Mouse (Mus musculus) right cerebral cortex, postnatal 14 days (tissue): ENCODE results near the gene Chit1.

Experiments
- DNase-seq: peaks from one replicate; pipeline ENCODE4 v3.0.0; 2022

The Chit1 gene

GRCm38 (mm10) chr1:134099516-134100235, 11.4 kb upstream of the Chit1 start:
- DNase-seq, result no peak

GRCm38 (mm10) chr1:134100401-134100800, 10.6 kb upstream of the Chit1 start:
- DNase-seq, result no peak

DNA sequence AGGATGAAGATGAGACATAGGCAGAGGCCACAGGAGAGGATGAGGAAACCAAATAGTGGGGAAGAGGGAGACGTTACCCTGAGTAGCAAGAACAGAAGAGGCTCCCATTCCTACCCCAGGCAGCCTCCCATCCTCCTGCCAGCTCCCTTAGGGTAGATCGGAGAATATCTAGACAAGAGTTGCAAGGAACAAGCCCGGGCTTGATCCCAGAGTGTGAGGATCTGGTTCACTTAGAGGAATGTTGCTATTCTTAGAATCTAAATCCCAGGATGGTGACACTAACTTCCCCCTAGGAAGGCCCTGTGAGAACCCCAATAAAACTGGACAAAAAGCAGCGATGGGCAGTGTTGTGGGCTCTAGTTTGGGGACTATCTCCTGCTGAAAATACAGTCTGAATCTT, 10.1 kb upstream of the Chit1 start:
- DNase-seq, result no peak

DNA sequence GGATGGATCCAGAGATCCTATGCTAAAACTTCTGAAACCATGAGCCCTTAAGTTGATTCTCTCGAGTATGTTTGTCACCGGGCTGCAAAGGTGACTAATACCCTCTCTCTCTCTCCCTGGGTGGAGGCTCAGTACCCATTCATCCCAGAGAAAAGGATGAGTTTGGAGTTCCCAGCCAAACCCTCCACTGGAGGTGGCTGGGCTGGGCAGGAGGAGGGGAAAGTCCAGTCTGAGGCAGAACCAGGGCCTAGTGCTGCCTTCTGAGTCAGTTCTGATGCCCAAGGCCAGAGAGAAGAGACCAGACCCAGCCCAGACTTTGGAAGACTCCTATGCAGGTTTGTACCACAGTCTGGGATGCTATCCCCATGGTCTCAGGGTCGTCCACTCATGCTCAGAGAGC, 9.4 kb upstream of the Chit1 start:
- DNase-seq, result no peak

DNA sequence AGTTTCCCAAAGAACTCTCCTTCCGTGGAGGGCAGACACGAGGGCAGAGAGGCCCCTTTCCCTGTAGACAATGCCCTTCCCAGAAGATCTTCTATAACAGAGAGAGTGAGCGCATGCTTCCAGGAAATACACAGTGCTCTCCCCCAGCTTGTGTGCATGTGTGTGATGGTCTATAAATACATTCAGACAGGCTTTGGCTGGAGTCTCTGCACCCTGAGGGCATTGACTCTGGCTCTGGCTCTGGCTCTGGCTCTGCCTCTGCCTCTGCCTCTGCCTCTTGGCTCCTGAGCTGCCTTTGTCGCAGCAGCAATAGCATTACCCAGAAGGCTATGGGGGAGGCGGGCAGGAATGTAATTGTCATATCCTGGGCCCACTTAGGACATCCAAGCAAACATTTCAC, 7.2 kb upstream of the Chit1 start:
- DNase-seq, result no peak

DNA sequence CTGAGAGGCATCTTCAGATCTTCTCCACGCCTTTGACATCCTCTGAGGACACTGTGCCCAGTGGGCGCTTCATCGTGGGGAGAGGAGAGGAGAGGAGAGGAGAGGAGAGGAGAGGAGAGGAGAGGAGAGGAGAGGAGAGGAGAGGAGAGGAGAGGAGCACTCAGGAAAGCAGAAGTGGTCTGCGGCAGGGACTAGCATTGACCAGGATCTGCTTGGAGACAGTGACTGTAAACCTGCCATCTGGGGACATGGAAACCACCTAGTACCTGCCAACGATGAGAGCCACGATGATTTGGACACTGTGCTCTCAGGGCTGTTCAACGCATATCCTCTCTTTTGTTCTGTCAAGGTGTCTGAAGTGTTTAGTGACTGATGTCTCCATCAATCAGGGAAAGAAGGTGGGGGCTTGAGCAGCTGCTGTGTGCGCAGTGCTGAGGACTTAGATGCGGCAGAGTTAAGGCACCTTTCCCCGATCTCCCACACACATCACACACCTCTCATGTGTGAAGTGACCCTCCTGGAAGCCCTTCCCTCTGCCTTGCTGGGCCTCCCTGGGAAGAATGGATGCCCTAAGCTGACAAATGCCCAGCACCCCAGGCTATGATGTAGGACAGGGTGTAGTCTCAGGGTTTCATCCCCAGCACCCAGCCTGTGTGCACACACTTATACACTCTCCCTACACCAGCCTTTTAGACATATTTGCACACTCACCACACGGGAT, 5.8 kb upstream of the Chit1 start:
- no peak for DNase-seq

GRCm38 (mm10) chr1:134105764-134106430, 5.1 kb upstream of the Chit1 start:
- no peak for DNase-seq

GRCm38 (mm10) chr1:134106719-134107118, 4.3 kb upstream of the Chit1 start:
- DNase-seq, result peak; percentile 44

DNA sequence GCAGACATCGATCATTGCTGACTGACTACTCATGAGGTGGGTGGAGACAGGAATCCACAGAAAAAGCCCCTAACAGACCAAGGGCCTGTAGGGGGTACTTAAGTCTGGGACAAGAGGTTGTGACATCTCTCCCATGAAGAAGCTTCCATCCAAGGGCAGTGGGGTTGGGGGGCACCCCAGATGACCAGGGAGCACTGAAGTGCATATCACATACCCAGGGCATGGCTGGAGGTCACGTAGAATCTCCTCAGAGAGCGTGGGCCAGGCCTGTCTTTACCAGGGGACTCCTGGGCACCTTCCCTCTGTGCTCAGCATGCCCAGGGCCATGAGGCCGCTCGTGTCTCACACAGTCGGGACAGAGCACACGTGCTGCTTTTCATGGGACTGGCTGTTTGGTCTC, 3.3 kb upstream of the Chit1 start:
- no peak for DNase-seq

- DNase-seq, result no peak
These were observed 1.0 kb upstream of the Chit1 start for GRCm38 (mm10) chr1:134110015-134110414.

GRCm38 (mm10) chr1:134110449-134110848, 593 bp upstream of the Chit1 start:
- DNase-seq, result no peak

DNA sequence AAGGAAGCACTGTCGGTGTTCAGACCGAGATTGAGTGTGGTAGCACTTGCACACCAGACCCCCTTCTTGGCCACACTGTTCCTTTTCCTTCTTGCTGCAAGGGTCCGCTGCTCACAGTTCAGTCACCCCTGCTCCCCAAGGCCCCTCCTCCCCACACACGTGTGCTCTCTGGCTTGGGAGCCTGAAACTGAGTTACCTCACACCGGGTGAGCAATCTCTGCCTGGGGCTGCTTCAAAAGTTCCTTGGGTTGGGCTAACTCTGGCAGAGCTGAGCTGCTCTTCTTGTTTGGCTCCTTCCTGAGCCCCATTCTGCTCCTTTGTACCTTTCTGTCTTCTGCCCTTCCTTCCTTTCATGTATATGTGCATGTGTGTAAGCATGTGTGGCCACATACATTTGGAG, 2.5 kb downstream of the Chit1 start:
- DNase-seq, result no peak

DNA sequence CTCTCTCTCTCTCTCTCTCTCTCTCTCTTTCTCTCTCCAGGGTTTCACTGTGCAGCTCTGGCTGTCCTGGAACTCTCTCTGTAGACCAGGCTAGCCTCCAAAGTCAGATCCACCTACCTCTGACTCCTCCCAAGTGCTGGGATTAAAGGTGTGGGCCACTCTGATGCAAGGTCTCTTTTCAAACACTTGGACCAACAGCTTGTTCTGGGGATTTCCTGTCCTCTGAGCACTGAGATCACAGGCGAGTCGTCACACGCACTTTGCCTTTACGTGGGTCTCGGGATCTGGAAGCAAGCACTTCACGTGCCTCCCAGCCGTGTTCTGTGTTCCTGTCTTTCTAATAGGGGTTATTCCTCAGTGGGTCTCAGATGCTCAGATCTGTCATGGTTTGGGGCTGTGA, 3.0 kb downstream of the Chit1 start:
- no peak for DNase-seq

DNA sequence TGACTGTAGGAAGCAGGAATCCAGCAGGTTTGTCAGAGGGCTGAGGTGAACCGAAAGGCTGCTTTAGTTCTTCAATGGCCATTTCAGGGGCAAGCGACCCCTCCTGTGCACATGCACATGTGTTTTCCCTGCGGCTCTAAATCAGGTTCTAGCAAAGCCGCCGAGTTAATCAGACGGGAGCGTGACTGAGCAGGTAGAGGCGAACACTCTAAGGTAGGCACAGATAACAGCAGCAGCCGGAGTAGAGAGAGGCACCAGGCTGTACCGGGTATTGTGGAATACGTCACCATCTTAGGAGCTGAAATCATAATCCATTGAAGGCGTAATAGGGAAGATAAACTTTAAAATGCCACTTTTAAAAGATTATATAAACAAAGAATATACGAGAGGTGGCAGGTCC, 3.7 kb downstream of the Chit1 start:
- DNase-seq, result no peak

DNA sequence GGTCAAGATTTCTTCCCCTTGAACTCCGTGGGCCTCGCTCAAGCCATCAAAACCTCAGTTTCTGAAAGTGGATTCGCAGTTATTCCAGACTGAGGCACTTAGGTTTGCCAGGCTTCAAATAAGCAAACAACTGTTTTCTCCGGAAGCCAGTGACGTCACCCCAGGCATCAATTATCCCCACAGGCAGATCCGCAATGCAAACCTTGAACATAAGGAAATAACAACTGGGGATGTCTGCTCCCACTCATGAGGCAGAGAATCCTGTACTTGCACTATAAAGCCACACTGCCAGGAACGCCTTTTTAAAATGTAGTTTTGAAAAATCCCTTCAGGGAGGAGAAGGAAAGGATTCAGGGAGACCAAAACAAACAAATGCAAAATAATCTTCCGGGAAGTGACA, 4.4 kb downstream of the Chit1 start:
- DNase-seq, result no peak

DNA sequence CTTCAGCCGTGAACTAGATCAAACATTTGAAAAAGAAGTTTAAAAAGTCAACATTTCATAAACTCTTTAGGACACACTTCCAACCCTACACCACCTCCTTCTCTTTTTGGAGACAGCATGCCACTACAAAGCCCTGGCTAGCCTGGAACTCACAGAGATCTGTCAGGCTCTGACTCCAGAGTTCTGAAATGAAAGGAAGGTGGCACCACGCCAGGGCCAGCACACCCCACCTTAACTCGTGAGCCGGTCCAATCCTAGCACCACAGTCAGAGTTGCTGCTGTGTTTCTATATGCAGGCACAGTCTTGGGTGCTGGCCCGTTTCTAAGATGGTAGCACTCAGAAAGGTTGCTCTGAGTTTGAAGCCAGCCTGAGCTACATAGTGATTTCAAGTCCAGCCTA, 6.1 kb downstream of the Chit1 start:
- no peak for DNase-seq

GRCm38 (mm10) chr1:134120179-134120578, 9.1 kb downstream of the Chit1 start:
- peak; percentile 93 for DNase-seq

DNA sequence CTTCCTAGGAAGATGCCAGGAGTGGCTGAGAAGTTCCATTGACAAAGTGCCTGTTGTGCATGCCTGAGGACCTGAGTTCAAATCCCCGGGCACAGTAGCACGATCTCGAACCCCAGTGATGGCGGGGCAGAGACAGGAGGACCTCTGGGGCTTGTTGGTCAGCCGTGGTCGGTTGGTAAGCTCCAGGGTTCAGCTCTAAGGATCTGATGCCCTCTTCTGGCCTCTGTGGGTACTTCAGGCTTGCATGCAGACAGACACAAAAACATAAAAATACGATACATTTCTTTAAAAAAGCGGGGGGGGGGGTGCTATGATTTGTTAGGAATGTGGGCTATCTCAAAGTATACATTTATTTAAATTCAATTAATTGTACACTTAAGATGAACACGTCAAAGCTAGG, 11.2 kb downstream of the Chit1 start:
- peak; percentile 40 for DNase-seq

DNA sequence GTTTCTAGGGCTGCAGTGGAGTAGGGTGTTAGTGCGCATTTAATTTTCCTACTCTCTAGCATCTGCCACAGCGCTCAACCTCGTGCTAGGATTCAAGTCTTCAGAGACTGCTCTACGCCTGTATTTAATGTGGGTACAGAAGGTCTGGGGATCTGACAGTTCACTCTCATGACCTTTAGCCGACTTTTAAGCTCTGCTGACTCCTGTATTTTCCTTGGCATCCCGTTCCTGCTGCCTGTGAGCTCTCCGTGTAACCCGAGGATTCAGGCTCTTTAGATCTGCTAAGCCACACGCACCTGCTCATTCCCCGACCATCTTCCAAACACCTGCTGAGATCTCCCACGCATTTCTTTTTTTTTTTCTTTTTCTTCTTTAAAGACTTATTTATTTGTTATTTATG, 22.3 kb downstream of the Chit1 start:
- no peak for DNase-seq

DNA sequence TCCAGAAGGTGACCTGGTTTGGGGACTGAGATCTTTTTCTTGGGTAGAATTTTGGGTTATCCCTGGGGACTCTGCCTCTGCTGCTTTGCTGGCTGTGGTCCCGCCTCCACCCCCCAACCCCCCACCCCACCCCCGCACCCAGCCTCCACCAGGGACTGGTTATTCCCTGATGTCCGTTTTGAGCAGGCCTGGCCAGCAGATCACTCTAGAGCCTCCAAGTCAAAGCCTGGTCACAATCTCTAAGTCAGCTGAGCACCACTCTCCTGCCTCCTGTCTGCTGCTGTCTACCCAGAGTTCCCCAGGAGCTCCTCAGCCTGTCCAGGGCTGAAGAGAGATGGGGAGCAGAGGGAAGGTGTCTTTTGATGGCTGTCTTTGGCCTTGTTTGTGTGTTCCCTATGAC, 25.3 kb downstream of the Chit1 start:
- no peak for DNase-seq

DNA sequence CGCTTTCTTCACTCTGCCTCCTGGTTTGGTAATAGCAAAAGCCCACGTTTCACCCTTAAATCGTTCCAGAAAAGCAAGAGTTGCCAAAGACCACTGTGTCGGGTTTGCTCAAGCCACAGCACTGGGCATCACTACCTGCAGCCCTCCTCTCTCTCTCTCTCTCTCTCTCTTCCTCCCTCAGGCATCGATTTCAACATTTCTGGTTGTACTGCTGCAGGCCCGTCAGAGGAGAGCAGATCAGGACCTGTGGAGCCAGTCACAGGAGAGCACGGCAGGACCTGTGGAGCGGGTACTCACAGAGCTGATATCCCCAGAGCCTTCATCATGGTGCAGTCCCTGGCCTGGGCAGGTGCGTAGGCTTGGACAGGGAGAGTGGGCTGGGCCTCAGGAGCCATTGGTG, 27.4 kb downstream of the Chit1 start:
- DNase-seq, result no peak

- no peak for DNase-seq
These were observed 31.3 kb downstream of the Chit1 start for GRCm38 (mm10) chr1:134142363-134142794.

DNA sequence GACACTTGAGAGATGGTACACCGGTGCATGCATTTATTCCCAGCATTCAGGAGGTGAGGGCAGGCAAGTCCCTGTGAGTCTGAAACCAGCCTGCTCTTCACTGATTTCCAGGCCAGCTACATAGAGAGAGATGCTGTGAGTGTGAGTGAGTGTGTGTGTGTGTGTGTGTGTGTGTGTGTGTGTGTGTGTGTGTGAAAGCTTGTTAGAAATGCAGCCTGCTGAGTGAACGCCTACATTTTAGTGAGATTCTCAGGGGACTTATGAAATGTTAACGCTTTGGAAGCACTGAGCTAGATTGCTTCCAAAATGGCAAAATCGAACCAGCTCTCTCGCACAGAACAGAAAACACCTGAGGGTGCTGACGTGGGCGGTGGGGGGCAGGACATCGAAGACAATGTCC, 35.0 kb downstream of the Chit1 start:
- peak; percentile 36 for DNase-seq

- DNase-seq, result no peak
These were observed 39.0 kb downstream of the Chit1 start for GRCm38 (mm10) chr1:134150076-134150475.
